Mouse (Mus musculus): Measurements from ENCODE around the gene Gm11444.

Gene Gm11444

DNA sequence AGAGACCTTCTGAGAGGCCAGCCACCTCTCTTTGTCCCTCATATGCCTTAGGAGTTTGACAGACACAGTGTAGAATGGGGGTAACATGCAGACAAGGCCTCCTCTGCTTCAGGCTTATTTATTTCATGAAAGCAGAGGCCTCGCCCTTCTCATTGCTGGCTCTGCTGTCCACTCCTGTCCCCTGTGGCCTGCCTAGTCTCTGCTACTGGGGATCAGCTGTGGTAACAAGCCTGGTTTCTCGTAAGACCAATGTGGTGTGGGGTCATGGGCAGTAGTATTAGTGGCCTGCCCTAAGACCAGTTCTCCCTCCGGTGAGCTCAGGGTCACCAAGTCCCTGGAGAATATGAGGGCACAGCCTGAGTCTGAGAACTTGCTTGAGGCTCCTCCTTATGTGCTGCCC is 29.2 kb downstream of the Gm11444 start:
- in situ Hi-C loops (cut with MseI, MboI) = loop anchor here (5.0 to 10.0 kb wide), 2 partner anchors 106 to 304 kb away; no protein-coding TSS in a partner anchor

DNA sequence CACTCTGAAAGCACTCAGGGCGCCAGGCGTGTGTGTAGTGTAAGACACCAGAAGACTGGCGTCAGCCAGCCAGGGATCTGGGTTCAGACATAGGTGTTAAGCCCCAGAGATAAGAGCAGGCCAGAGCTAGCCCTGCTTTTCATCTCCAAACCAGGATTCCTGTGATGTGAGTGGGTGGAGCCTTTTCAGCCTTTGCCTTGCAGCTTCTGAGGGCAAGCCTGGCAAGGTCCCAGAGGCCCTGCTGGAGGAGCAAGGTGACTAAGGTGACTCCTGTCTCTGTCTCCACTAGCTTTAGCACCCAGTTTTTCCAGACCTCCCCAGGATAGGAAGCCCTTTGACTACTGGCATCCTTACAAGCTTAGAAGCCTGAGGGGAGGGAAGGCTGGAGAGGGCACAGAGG is 31.7 kb downstream of the Gm11444 start:
- in situ Hi-C loops (cut with MseI, MboI) = no loop called here

DNA sequence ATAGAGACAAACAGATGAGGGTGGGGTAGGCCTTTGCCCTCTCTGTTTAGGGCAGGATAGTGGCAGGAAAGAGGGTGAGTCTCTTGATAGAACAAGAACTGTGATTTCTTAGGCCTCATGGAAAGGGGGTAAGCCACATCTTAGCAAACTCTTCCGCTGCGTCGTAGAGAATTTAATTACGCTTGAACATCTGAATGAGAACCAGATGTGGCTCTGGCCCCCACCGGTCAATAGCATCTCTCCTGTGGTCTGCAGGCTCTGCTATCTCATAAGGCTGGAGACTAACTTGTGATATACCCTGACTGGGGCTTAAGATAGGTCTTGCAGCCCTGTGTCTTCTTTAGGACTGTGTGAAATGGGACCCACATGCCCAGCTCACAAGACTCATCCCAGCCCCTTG is 33.7 kb downstream of the Gm11444 start:
- in situ Hi-C loops (cut with MseI, MboI) = no loop called here

DNA sequence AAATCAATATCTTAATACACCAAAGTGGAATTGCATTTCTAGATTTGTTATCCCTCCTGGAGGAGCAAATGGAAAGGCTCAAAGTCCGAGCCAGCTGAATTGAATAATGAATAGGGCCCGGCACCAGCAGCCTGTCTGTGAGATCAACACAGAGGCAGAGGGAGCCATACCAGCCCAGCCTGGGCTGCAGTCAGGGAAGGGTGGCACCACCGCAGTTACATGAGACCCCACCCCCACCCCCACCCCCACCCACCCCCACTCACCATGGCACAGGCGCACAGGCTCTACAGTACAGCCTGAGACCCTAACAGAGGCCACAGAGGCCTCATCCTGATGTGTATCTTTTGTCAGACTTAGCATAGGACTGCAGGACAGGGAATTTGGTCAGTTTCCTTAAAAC is 35.5 kb downstream of the Gm11444 start:
- in situ Hi-C loops (cut with MseI, MboI) = no loop called here

GRCm38 (mm10) chr11:85812201-85812966 is 37.7 kb downstream of the Gm11444 start:
- in situ Hi-C loops (cut with MseI, MboI) = no loop called here

GRCm38 (mm10) chr11:85811676-85812075 is 38.5 kb downstream of the Gm11444 start:
- in situ Hi-C loops (cut with MseI, MboI) = no loop called here

- in situ Hi-C loops (cut with MseI, MboI) = no loop called here
Measured at GRCm38 (mm10) chr11:85811229-85811628, 38.9 kb downstream of the Gm11444 start.

- in situ Hi-C loops (cut with MseI, MboI) = no loop called here
Measured at GRCm38 (mm10) chr11:85807353-85807752, 42.8 kb downstream of the Gm11444 start.

GRCm38 (mm10) chr11:85805779-85806178 is 44.4 kb downstream of the Gm11444 start:
- in situ Hi-C loops (cut with MseI, MboI) = no loop called here

DNA sequence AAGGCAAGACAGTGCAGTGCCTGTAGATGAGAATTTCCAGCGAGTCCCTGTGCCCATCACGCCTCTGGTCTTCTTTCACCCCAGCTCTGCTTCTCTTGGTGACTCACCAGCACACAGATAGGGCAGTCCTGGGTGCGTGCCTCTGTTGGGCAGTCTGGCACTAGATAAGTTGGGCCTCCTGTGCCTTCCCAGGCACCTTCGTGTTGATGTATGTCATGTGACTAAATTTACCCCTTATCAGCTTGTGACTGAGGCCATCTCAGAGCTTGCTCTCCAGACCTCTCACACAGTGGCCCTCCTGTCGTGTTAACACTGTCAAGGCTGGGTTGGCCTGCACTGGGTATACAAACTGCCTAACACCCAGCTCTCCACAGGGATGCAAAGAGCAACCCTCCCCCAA is 46.1 kb downstream of the Gm11444 start:
- in situ Hi-C loops (cut with MseI, MboI) = no loop called here

DNA sequence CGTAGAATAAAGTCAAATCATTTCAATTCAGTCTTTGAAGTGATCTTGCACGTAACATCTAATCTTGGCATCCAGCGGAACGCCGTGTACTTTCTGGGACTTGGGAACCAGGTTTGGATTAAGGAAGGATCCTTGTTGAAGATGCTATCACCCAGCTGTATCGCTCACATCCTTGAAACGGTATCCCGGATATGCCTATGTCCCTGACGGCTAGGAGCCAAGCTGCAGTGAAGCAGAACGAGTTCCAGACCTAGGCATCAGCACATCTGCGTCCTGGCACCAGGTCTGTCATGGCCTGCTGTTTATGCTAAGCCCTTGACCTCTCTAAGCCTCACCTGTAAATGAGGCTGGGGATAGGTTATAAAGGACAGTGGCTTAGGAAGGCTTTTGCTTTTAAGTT is 49.8 kb downstream of the Gm11444 start:
- in situ Hi-C loops (cut with MseI, MboI) = no loop called here

GRCm38 (mm10) chr11:85799856-85800255 is 50.3 kb downstream of the Gm11444 start:
- in situ Hi-C loops (cut with MseI, MboI) = no loop called here

- in situ Hi-C loops (cut with MseI, MboI) = no loop called here
Measured at GRCm38 (mm10) chr11:85799456-85799855, 50.7 kb downstream of the Gm11444 start.
